Mouse (Mus musculus) lung, embryonic 16.5 days (tissue): ENCODE measurements at regions not wholly inside any gene's neighbourhood (a gene's known extent, or its start where the extent isn't known, plus 50 kb on each side); places are given as distances from the start of the nearest gene placed in this dataset.
"Not testable (repeated sequence)": the region's sequence is repeated elsewhere in the genome, so short reads cannot be mapped to it uniquely, and the experiment has no call there.

ENCODE experiments used
- ATAC-seq: fragments of 200-750 bp; cut with Nextera tagmentation; 2 replicates; pipeline ENCODE4 v1.8.0; 2017; ENCODE audit warnings: low read depth, mild to moderate bottlenecking, moderate library complexity
- H3K27ac ChIP-seq: fragments of 300-500 bp; sonication (generic); 2 replicates; pipeline ENCODE4 v1.5.1; 2014; ENCODE audit warnings: mild to moderate bottlenecking, control low read depth, low read length
- H3K27me3 ChIP-seq: fragments of 300-500 bp; sonication (generic); 2 replicates; pipeline ENCODE4 v1.6.1; 2014; ENCODE audit warnings: low read depth, low read length, mixed read lengths; ENCODE audit not compliant: control insufficient read depth, insufficient read depth
- H3K36me3 ChIP-seq: fragments of 300-500 bp; sonication (generic); 2 replicates; pipeline ENCODE4 v1.6.1; 2014; ENCODE audit warnings: low read length; ENCODE audit not compliant: control insufficient read depth, insufficient read depth
- H3K4me1 ChIP-seq: fragments of 300-500 bp; sonication (generic); replicated peaks from 2 replicates; pipeline ENCODE4 v1.6.1; 2014; ENCODE audit warnings: low read length, mixed read lengths; ENCODE audit not compliant: control insufficient read depth, insufficient read depth
- H3K4me2 ChIP-seq: fragments of 300-500 bp; sonication (generic); 2 replicates; pipeline ENCODE4 v1.6.1; 2014; ENCODE audit warnings: low read depth, low read length, control low read depth
- H3K4me3 ChIP-seq: fragments of 300-500 bp; sonication (generic); 2 replicates; pipeline ENCODE4 v1.5.1; 2014; ENCODE audit warnings: mild to moderate bottlenecking, low read length, control low read depth
- H3K9ac ChIP-seq: fragments of 300-500 bp; sonication (generic); 2 replicates; pipeline ENCODE4 v1.6.1; 2014; ENCODE audit warnings: low read length, control low read depth
- H3K9me3 ChIP-seq: fragments of 300-500 bp; sonication (generic); 2 replicates; pipeline ENCODE4 v1.6.1; 2016; ENCODE audit warnings: low read length; ENCODE audit not compliant: control insufficient read depth
- WGBS: fragments of 180-500 bp; shearing (Covaris S2); extraction: QIAGEN DNeasy Blood & Tissue Kit; methylation state at CpG from one replicate; pipeline ENCODE4 v1.1.7; 2014; 5-methylcytosine and 5-hydroxymethylcytosine counted together

DNA sequence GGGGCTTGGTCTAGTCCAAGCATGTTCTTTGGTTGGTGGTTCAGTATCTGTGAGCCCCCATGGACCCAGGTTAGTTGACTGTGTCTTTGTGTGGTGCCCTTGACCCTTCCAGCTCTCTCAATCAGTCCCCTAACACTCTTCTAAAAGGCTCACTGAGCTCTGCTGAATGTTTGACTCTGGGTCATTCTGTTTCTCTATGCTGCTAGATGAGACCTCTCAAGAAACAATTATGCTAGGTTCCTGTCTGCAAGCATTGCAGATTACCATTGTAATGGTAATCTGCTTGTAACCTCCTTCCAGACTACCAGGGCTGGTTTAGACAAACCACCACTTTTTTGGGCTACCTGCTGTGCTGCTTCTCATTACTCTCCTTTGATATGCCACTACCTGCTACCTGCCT lies 2863.9 kb downstream of the Gm37988 start:
- Histone ChIP-seq H3K4me2 (no peak overlapping the region), H3K9me3 (no peaks in the 10 kb centered on the region), H3K9ac (no peak overlapping the region), H3K36me3 (no peaks in the 10 kb centered on the region), H3K4me3 (no peak overlapping the region), H3K27me3 (no peaks in the 10 kb centered on the region), H3K4me1 (no peaks in the 10 kb centered on the region), H3K27ac (no peak overlapping the region)
- ATAC-seq: no peak

DNA sequence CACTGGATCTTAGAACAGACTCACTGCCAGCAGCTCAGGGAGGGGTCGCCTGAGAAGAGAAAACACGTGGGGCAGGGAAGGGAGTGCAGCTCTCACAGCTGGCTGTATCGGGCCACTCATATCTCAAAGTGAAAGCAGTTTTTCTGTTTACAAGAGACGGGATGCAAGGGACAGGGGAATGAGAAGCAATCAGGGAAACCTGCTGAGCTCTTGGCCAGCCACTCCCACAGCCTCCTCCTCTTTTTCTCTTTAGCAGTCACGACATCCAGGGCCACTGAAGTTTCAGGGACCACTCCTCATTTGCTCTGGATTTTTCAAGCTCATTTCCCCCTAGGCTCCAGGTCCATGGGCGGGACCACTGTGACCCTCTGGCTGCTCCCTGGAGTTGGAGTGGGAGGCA lies 2901.5 kb downstream of the Gm37988 start:
- H3K9me3 ChIP-seq, H3K4me2 ChIP-seq, ATAC-seq, H3K4me3 ChIP-seq, H3K27ac ChIP-seq, H3K4me1 ChIP-seq, H3K9ac ChIP-seq, H3K27me3 ChIP-seq, H3K36me3 ChIP-seq: not testable (repeated sequence)
- WGBS: 80% methylated on average over 6 of the region's 6 CpGs

DNA sequence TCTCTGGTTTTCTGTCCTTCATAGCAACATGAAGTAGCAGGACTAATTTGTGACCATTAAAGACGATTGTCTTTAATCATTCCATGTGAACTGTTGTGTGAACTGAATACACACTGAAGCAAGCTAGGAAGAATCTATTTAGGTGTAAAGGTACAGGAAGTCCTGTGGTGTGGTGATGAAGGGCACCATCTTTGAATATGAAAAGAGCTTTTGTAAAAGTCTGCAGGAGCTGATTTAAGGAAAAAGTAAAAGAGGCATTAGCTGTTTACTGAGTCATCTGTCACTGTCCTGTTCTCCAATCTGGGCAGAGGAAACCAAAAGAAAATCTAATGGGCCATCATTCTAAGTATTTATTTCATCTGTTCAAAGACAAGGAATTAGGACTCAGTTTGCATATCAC lies 2925.0 kb downstream of the Gm37988 start:
- Histone ChIP-seq H3K9ac (no peak overlapping the region), H3K4me2 (no peak overlapping the region), H3K27me3 (no peaks in the 10 kb centered on the region), H3K4me3 (no peak overlapping the region), H3K27ac (no peak overlapping the region), H3K36me3 (no peaks in the 10 kb centered on the region), H3K9me3 (no peaks in the 10 kb centered on the region), H3K4me1 (no peaks in the 10 kb centered on the region)
- WGBS: 58% methylated on average over 1 of the region's 1 CpGs
- ATAC-seq: no peak

DNA sequence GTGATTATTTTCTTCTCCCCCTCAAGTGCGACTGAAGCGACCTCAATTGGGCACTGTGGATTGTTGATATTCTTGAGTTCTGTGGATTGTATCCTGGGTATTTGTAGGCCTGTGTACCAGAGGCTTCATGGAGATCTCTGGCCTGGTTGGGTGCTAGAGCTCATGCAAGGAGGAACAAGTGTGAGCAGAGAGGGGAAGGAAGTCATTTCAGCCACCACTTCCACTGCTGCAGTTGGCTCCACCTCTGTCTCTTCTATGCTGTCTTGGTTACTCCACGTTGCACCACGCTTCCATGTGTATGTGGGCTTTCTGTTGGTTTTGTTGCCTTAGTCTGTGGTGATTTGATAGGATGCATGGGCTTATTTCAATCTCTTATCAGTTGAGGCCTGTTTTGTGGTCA lies 2929.6 kb downstream of the Gm37988 start:
- no peaks in the 10 kb centered on the region for H3K36me3 ChIP-seq
- H3K27ac ChIP-seq: no peak overlapping the region
- no peak overlapping the region for H3K9ac ChIP-seq
- ATAC-seq: no peak
- 84% methylated on average over 4 of the region's 4 CpGs for WGBS
- H3K27me3 ChIP-seq: no peaks in the 10 kb centered on the region
- no peaks in the 10 kb centered on the region for H3K4me1 ChIP-seq
- H3K4me2 ChIP-seq: no peak overlapping the region
- H3K9me3 ChIP-seq: no peaks in the 10 kb centered on the region; the same call in 1 of the 2 replicates
- H3K4me3 ChIP-seq: no peak overlapping the region

DNA sequence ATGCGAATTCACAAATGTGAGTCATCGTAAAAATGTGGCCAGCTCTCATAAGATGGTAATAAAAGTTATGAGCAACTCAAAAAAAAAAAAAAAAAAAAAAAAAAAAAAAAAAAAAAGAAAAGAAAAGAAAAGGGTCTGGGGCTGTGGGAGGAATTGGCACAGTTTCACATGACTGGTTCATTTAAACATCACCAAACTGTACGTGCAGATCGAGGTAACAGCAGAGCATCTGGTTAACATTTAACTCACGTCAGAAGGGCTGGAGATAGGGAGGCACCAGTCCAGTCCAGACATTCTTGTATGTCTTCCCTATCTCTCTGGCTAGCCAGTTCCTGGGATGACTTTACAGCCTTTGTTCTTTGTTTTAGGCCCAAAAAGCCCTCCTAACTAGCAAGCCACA lies 2938.2 kb downstream of the Gm37988 start:
- H3K4me3 ChIP-seq: no peak overlapping the region
- no peaks in the 10 kb centered on the region for H3K4me1 ChIP-seq
- H3K27me3 ChIP-seq: no peaks in the 10 kb centered on the region
- WGBS: 68% methylated on average over 5 of the region's 5 CpGs
- no peak overlapping the region for H3K27ac ChIP-seq
- no peak overlapping the region for H3K4me2 ChIP-seq
- no peak overlapping the region for H3K9ac ChIP-seq
- no peaks in the 10 kb centered on the region for H3K36me3 ChIP-seq
- no peaks in the 10 kb centered on the region; the same call in 1 of the 2 replicates for H3K9me3 ChIP-seq
- no peak for ATAC-seq

DNA sequence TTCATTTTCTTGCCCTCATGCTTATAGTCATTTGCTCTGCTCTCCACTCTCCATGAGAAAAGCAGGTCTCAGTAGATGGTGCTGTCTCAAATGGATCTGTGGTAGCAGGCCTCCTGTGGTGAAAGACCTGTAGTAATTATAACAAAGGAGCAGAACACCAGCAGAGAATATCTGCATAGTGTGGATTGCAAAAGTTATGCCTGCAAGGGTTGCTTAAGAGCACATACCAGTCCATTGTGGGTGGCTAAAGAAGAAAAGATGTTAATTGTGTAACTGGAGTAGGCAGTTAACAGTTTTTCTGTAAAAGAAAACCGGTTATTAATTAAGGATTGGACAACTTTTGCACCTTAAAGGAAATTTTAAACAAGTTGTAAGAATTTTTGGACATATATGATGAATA lies 2969.0 kb downstream of the Gm37988 start:
- no peaks in the 10 kb centered on the region for H3K9me3 ChIP-seq
- no peak overlapping the region for H3K4me3 ChIP-seq
- WGBS: 27% methylated on average over 1 of the region's 1 CpGs
- no peak for ATAC-seq
- H3K4me2 ChIP-seq: no peak overlapping the region
- H3K4me1 ChIP-seq: no peaks in the 10 kb centered on the region; the same call in 1 of the 2 replicates
- H3K9ac ChIP-seq: no peak overlapping the region
- H3K27me3 ChIP-seq: no peaks in the 10 kb centered on the region
- no peaks in the 10 kb centered on the region for H3K36me3 ChIP-seq
- no peak overlapping the region for H3K27ac ChIP-seq

DNA sequence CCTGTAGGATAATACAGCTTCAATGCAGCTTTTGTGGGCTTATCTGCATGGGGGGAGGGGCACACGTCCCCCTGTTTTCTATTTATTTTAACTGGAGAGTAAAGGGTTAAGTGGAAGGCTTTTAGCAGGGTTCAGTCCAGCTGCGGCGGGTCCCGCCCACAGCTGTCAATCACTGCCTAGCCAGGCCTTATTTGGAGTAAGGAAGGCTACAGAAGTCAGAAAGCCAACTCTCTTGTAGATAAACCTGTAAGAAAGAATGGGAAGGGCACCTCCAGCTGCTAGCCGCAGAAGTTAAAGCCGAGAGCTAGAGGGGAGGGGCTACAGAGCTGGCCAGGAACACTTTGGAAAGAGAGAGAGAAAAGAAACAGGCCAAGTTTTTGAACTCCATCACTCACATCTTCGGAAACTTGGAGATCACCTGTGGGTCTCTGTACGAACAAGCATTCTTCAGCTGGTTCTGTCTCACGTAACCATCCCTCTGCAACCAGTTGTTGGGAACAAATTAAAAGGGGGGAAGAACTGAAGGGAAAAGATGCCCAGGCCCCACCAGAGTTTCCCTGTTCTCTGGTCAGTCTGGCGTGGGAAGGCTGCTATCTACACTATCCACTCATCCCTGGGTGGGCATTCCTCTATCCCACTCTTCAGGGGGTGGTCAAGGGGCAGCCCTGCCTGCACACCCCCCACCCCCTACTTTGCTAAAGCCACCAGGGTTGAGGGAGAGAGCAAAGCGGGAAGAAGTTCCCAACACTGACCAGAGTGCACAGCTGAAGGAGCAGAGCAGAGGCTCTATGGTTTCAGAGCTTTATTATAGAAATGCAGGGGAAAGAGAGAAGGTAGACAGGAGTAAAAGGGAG lies 2969.7 kb downstream of the Gm37988 start:
- ATAC-seq: peak; percentile 64
- no peak overlapping the region for H3K9ac ChIP-seq

DNA sequence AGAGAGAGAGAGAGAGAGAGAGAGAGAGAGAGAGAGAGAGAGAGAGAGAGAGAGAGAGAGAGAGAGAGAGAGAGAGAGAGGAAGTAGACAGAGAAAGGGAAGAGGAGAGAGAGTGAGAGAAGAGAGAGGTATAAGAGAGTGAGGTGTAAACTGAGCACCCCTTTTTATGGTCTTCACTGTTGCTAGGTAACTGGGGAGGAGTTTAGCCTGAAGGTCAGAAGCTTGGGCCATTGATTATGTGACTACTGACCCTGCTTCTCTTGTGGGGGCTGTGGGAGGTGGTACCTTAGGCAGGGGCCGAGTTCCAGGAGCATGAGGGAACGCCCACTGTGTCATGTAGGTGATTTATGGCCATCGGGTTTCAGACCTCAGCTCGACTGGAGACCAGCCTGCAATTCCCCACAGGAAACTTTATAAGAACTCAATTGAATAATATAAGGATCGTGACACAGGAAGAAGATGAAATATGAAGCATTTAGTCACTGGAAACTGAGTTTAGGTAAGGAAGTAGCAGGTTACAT lies 2970.4 kb downstream of the Gm37988 start:
- not testable (repeated sequence) for H3K27me3 ChIP-seq, H3K4me2 ChIP-seq, H3K36me3 ChIP-seq, H3K4me1 ChIP-seq, H3K9ac ChIP-seq, H3K9me3 ChIP-seq, H3K27ac ChIP-seq, ATAC-seq, H3K4me3 ChIP-seq
- 8% methylated on average over 5 of the region's 5 CpGs for WGBS

More for the DNA sequence above, 2969.7 kb downstream of the Gm37988 start:
- H3K9me3 ChIP-seq: no peaks in the 10 kb centered on the region
- no peak overlapping the region for H3K27ac ChIP-seq
- no peaks in the 10 kb centered on the region; the same call in 1 of the 2 replicates for H3K4me1 ChIP-seq
- no peak overlapping the region for H3K4me3 ChIP-seq
- peak overlapping the region; percentile 18; the same call in 1 of the 2 replicates for H3K4me2 ChIP-seq
- WGBS: 6% methylated on average over 11 of the region's 11 CpGs
- H3K27me3 ChIP-seq: no peaks in the 10 kb centered on the region
- no peaks in the 10 kb centered on the region for H3K36me3 ChIP-seq

DNA sequence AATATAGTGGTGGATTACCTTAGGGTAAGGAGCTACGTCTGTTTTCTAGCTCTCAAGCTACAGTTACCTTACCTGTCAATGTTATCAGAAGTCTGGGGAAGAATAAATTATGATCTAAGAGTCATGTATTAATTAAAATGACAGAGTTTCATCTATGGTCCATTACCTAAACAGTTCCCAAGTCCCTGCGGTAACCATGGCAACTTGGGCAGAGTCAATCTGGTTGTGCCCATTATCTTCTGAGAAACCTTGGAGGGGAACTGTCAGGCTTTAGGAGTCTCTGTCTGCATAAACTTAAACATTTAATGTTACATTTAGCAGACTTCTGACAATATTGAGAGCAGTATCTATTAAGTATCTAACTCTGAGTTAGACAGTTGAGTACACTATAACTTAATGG lies 2971.0 kb downstream of the Gm37988 start:
- Histone ChIP-seq H3K9me3 (no peaks in the 10 kb centered on the region), H3K4me1 (no peaks in the 10 kb centered on the region; the same call in 1 of the 2 replicates), H3K4me2 (no peak overlapping the region), H3K9ac (no peak overlapping the region), H3K27me3 (no peaks in the 10 kb centered on the region), H3K27ac (no peak overlapping the region), H3K4me3 (no peak overlapping the region), H3K36me3 (no peaks in the 10 kb centered on the region)
- ATAC-seq: no peak
- 56% methylated on average over 2 of the region's 2 CpGs for WGBS
